Mouse (Mus musculus): ENCODE results near the gene Gtf2i. TPM values are rescaled to one million over a fixed set of nuclear protein-coding genes. Genes with fewer than 3 reads are reported as not detected.

The Gtf2i gene
- polyA plus RNA-seq, 1 experiment from 2014 or later: 133 TPM

DNA sequence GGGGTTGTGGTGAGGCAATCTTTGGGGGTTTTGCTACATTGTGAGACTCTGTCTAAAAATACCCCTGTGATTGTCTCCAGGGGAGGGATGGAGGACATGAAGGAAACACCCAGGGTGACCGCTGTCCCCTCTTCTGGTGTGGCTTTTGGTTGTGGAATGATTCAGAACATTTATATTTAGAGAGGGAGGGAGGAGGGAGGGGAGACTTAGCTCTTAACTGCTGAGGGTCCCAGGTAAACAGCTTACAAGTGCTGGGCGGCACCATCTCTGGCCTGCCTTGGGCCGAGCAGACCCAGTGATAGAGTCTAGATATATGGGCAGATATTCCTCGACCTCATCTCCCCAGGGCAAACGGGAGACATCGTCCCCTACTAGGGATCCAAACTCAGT, 86.3 kb downstream of the Gtf2i start:
- Histone ChIP-seq H3K27me3 (ENCODE audit: control insufficient read depth, insufficient read depth, low read depth, low read length) (no peaks in the 10 kb centered on the region; the same call in 1 of the 2 replicates), H3K4me3 (ENCODE audit: low read depth, low read length) (no peak overlapping the region), H3K9ac (ENCODE audit: low read depth, low read length) (no peak overlapping the region), H3K27ac (ENCODE audit: low read length) (no peak overlapping the region), H3K4me2 (ENCODE audit: low read length) (no peak overlapping the region), H3K36me3 (ENCODE audit: control insufficient read depth, insufficient read depth, low read length) (no peaks in the 10 kb centered on the region), H3K9me3 (replicated peaks; ENCODE audit: control insufficient read depth, low read length, poor library complexity, severe bottlenecking) (no peaks in the 10 kb centered on the region), H3K4me1 (ENCODE audit: control insufficient read depth, insufficient read depth, low read length) (no peaks in the 10 kb centered on the region)
- 85% methylated on average over 6 of the region's 6 CpGs for WGBS
- no peak for ATAC-seq

- Histone ChIP-seq H3K4me2 (ENCODE audit: low read length) (no peak overlapping the region), H3K9ac (ENCODE audit: low read depth, low read length) (no peak overlapping the region), H3K4me1 (ENCODE audit: control insufficient read depth, insufficient read depth, low read length) (no peaks in the 10 kb centered on the region), H3K9me3 (replicated peaks; ENCODE audit: control insufficient read depth, low read length, poor library complexity, severe bottlenecking) (no peaks in the 10 kb centered on the region), H3K4me3 (ENCODE audit: low read depth, low read length) (no peak overlapping the region), H3K27ac (ENCODE audit: low read length) (no peak overlapping the region), H3K27me3 (ENCODE audit: control insufficient read depth, insufficient read depth, low read depth, low read length) (peaks cover under 1% of the 10 kb centered on the region; the same call in 1 of the 2 replicates), H3K36me3 (ENCODE audit: control insufficient read depth, insufficient read depth, low read length) (no peaks in the 10 kb centered on the region)
- WGBS: 37% methylated on average over 11 of the region's 11 CpGs
- ATAC-seq: no peak
Measured at GRCm38 (mm10) chr5:134227574-134228248, 86.8 kb downstream of the Gtf2i start.

GRCm38 (mm10) chr5:134226946-134227345, 87.6 kb downstream of the Gtf2i start:
- H3K4me3 ChIP-seq (ENCODE audit: low read depth, low read length): no peak overlapping the region
- H3K27ac ChIP-seq (ENCODE audit: low read length): no peak overlapping the region
- no peak for ATAC-seq
- no peaks in the 10 kb centered on the region for H3K36me3 ChIP-seq (ENCODE audit: control insufficient read depth, insufficient read depth, low read length)
- H3K27me3 ChIP-seq (ENCODE audit: control insufficient read depth, insufficient read depth, low read depth, low read length): peaks cover 5% of the 10 kb centered on the region
- H3K9ac ChIP-seq (ENCODE audit: low read depth, low read length): no peak overlapping the region
- H3K4me1 ChIP-seq (ENCODE audit: control insufficient read depth, insufficient read depth, low read length): peaks cover 3% of the 10 kb centered on the region
- H3K4me2 ChIP-seq (ENCODE audit: low read length): no peak overlapping the region
- no peaks in the 10 kb centered on the region for H3K9me3 ChIP-seq (replicated peaks; ENCODE audit: control insufficient read depth, low read length, poor library complexity, severe bottlenecking)
- WGBS: 72% methylated on average over 12 of the region's 12 CpGs

- WGBS: 80% methylated on average over 30 of the region's 30 CpGs
- no peaks in the 10 kb centered on the region for H3K9me3 ChIP-seq (replicated peaks; ENCODE audit: control insufficient read depth, low read length, poor library complexity, severe bottlenecking)
- H3K4me1 ChIP-seq (ENCODE audit: control insufficient read depth, insufficient read depth, low read length): peaks cover 8% of the 10 kb centered on the region
- no peaks in the 10 kb centered on the region for H3K36me3 ChIP-seq (ENCODE audit: control insufficient read depth, insufficient read depth, low read length)
- ATAC-seq: no peak
- H3K4me2 ChIP-seq (ENCODE audit: low read length): no peak overlapping the region
- no peak overlapping the region for H3K9ac ChIP-seq (ENCODE audit: low read depth, low read length)
- no peak overlapping the region for H3K4me3 ChIP-seq (ENCODE audit: low read depth, low read length)
- no peak overlapping the region for H3K27ac ChIP-seq (ENCODE audit: low read length)
- peaks cover 5% of the 10 kb centered on the region for H3K27me3 ChIP-seq (ENCODE audit: control insufficient read depth, insufficient read depth, low read depth, low read length)
Measured at GRCm38 (mm10) chr5:134225110-134225901, 89.3 kb downstream of the Gtf2i start.

GRCm38 (mm10) chr5:134221708-134222150, 92.8 kb downstream of the Gtf2i start:
- peak overlapping the region; percentile 37 for H3K4me3 ChIP-seq (ENCODE audit: low read depth, low read length)
- H3K27me3 ChIP-seq (ENCODE audit: control insufficient read depth, insufficient read depth, low read depth, low read length): peaks cover 5% of the 10 kb centered on the region
- no peak overlapping the region for H3K27ac ChIP-seq (ENCODE audit: low read length)
- H3K4me2 ChIP-seq (ENCODE audit: low read length): peak overlapping the region; percentile 69
- whole genome bisulfite sequencing: 2% methylated on average over 36 of the region's 36 CpGs
- H3K4me1 ChIP-seq (ENCODE audit: control insufficient read depth, insufficient read depth, low read length): peaks cover 8% of the 10 kb centered on the region
- no peaks in the 10 kb centered on the region for H3K9me3 ChIP-seq (replicated peaks; ENCODE audit: control insufficient read depth, low read length, poor library complexity, severe bottlenecking)
- peaks cover under 1% of the 10 kb centered on the region; the same call in 1 of the 2 replicates for H3K36me3 ChIP-seq (ENCODE audit: control insufficient read depth, insufficient read depth, low read length)
- peak overlapping the region; percentile 71 for H3K9ac ChIP-seq (ENCODE audit: low read depth, low read length)
- ATAC-seq: no peak

DNA sequence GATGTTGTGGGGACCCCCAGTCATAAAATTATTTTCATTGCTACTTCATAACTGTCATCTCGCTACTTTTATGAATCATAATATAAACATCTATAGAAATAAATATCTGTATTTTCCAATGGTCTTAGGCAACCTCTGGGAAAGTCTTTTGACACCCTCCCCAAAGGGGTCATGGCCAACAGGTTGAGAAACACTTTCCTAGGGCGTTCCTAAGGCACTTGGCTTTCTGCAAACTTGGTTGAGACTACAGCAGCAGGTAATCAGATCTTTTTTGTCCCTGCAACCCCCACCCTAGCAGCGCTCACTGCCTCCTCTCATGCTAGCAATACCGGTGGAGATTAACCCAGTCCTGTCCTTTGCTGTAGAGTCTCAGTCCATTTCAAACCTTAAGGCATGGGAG, 93.3 kb downstream of the Gtf2i start:
- Histone ChIP-seq H3K9ac (ENCODE audit: low read depth, low read length) (peak overlapping the region; percentile 71; the same call in 1 of the 2 replicates), H3K4me2 (ENCODE audit: low read length) (peak overlapping the region; percentile 69), H3K4me1 (ENCODE audit: control insufficient read depth, insufficient read depth, low read length) (peaks cover 8% of the 10 kb centered on the region), H3K36me3 (ENCODE audit: control insufficient read depth, insufficient read depth, low read length) (peaks cover 5% of the 10 kb centered on the region; the same call in 1 of the 2 replicates), H3K27me3 (ENCODE audit: control insufficient read depth, insufficient read depth, low read depth, low read length) (peaks cover 5% of the 10 kb centered on the region), H3K27ac (ENCODE audit: low read length) (no peak overlapping the region), H3K9me3 (replicated peaks; ENCODE audit: control insufficient read depth, low read length, poor library complexity, severe bottlenecking) (no peaks in the 10 kb centered on the region), H3K4me3 (ENCODE audit: low read depth, low read length) (peak overlapping the region; percentile 37)
- WGBS: 46% methylated on average over 4 of the region's 4 CpGs
- no peak for ATAC-seq

DNA sequence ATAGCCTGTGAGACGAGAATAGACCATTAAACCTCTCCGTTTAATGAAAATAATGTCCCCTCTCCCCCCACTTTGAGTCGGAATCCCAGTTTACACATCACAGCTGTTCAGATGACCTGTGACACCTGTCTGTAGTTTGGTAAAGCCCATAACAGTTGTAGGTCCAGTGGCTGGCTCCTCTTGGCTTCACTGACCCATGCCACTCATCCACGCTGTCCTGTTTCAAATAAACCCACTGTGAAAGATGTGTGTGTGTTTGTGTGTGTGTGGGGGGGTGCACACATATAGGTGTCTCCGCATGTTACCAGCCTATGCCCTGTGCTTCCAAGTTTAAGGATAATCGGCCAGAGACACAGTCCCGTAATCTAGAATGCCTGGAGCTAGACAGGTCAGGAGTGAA, 96.7 kb downstream of the Gtf2i start:
- peaks cover 5% of the 10 kb centered on the region for H3K27me3 ChIP-seq (ENCODE audit: control insufficient read depth, insufficient read depth, low read depth, low read length)
- peaks cover 8% of the 10 kb centered on the region for H3K4me1 ChIP-seq (ENCODE audit: control insufficient read depth, insufficient read depth, low read length)
- no peak for ATAC-seq
- H3K36me3 ChIP-seq (ENCODE audit: control insufficient read depth, insufficient read depth, low read length): peaks cover 7% of the 10 kb centered on the region; the same call in 1 of the 2 replicates
- H3K27ac ChIP-seq (ENCODE audit: low read length): no peak overlapping the region
- no peaks in the 10 kb centered on the region for H3K9me3 ChIP-seq (replicated peaks; ENCODE audit: control insufficient read depth, low read length, poor library complexity, severe bottlenecking)
- no peak overlapping the region for H3K4me2 ChIP-seq (ENCODE audit: low read length)
- no peak overlapping the region for H3K9ac ChIP-seq (ENCODE audit: low read depth, low read length)
- 95% methylated on average over 7 of the region's 7 CpGs for WGBS
- H3K4me3 ChIP-seq (ENCODE audit: low read depth, low read length): no peak overlapping the region

DNA sequence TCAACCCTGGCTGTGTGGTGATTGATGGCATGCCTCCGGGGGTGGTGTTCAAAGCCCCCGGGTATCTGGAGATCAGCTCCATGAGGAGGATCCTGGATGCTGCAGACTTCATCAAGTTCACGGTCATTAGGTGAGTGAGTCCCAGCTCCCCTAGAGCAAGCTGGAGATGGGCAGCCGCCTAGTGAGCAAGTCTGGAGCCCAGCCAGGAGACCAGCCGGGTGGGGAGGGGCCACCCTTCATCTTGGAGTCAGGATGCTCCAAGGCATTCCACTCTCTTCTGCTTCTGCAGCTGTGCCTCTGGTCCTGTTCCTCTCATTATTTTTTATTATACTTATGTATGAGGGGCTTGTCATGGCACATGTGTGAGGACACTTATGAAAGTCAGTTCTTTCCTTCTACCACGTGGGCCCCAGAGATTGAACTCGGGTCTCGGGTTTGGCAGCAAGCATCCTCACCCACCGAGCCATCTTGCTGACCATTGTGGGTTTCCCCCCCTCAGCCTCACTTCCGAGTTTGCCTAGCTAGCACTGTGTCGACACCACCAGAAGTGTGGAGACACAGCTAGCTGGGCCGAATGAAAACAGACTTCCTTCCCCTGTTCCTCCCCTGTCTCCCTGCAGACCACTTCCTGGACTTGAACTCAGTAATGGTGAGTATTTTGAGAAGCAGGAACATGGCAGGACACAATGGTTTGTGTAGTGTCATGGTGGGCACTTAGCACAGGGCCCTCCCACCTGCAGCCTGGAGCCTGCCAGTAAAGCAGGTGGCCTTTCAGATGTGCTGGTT, 100.3 kb downstream of the Gtf2i start:
- Histone ChIP-seq H3K27me3 (ENCODE audit: control insufficient read depth, insufficient read depth, low read depth, low read length) (no peaks in the 10 kb centered on the region), H3K36me3 (ENCODE audit: control insufficient read depth, insufficient read depth, low read length) (peaks cover 13% of the 10 kb centered on the region; the same call in 1 of the 2 replicates), H3K9me3 (replicated peaks; ENCODE audit: control insufficient read depth, low read length, poor library complexity, severe bottlenecking) (no peaks in the 10 kb centered on the region), H3K4me2 (ENCODE audit: low read length) (no peak overlapping the region), H3K4me1 (ENCODE audit: control insufficient read depth, insufficient read depth, low read length) (no peaks in the 10 kb centered on the region), H3K27ac (ENCODE audit: low read length) (no peak overlapping the region), H3K9ac (ENCODE audit: low read depth, low read length) (no peak overlapping the region), H3K4me3 (ENCODE audit: low read depth, low read length) (no peak overlapping the region)
- ATAC-seq: no peak
- 77% methylated on average over 12 of the region's 12 CpGs for WGBS

Data from midbrain, embryonic 16.5 days (tissue).